Mouse (Mus musculus) left cerebral cortex, postnatal 25 days (tissue): ENCODE measurements at regions not wholly inside any gene's neighbourhood (a gene's known extent, or its start where the extent isn't known, plus 50 kb on each side); places are given as distances from the start of the nearest gene placed in this dataset.

Source experiments
- DNase-seq, 2 experiments: peaks; one replicate each; pipeline ENCODE4 v3.0.0; 2022; ENCODE audit warnings: low spot score in 2 of 2, mixed read lengths in 1 of 2
- intact Hi-C: fragments of 180-260 bp; cut with DNase I; formaldehyde crosslinking; loops from one replicate; pipeline ENCODE4 v1.15.1; 2025

GRCm38 (mm10) chr15:6999667-7000066 is 90.7 kb upstream of the Lifr start:
- intact Hi-C loops, result no loop called here

DNA sequence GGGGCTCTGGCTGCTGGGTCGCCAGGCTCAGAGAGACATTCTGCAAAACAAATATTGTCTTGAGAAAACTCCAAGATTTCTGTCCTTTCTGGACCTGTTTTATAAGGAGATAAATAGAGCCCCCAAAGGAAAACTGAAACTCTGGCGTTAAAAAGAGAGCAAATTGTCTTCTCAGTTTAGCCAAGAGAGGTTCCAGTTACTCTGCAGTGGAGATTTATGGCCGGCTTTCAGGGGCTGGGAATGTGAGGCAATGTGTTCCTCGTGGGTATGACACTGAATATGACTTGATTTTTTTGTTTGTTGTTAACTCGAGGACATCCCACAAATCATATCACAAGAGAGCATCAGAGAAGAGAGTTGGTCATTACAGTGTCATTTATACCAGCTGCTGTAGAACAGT is 88.2 kb upstream of the Lifr start:
- no peak for DNase-seq
- intact Hi-C loops, result no loop called here

More at GRCm38 (mm10) chr15:6999667-7000066, 90.7 kb upstream of the Lifr start:
- no peak for DNase-seq

GRCm38 (mm10) chr15:7003311-7003710 is 87.1 kb upstream of the Lifr start:
- DNase-seq, result no peak
- intact Hi-C loops, result no loop called here

DNA sequence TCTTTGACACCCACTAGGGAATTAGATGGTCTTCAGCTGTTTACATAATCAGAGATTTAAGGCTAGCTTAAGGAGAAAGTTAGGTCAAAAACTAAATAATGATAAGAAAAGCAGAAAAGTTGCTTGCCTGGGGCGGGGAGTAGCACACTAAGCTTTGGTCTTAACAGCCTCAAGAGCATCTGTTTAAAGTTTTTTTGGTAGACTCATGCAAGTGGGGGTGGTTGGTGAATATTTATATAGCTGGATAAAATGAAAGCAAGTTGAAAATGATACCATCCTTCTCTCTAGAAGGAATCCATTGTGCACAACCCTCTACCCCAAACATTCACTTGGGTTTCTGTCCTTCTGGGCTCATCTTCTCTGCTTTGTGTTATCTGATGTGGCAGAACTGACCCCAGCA is 85.3 kb upstream of the Lifr start:
- intact Hi-C loops, result loop anchor here (5.0 kb wide), 1 partner anchor 122 kb away; no protein-coding TSS in a partner anchor
- DNase-seq, result peak in 1 of 2 experiments; percentile 77

DNA sequence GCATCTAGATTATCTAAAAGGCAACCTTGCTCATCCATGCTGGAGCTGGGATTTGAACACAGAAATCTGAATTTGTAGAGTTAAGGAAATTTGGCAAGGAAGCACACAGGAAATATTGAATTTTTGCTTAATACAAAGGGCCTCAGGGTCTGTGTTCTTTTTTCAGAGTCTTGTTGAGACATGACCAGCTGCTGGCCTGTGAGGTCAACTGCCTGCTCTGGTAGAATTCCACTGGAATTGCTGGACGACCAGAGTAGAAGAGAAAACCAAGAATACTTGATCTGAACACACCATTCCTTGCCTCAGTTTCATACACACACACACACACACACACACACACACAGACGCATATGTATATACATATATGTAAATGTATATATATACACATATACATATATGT is 84.1 kb upstream of the Lifr start:
- DNase-seq, result no peak
- intact Hi-C loops, result loop anchor here (1.0 to 5.0 kb wide), 2 partner anchors 31 to 121 kb away; no protein-coding TSS in a partner anchor

- intact Hi-C loops, result loop anchor here (5.0 kb wide), 1 partner anchor 118 kb away; no protein-coding TSS in a partner anchor
These were observed 81.6 kb upstream of the Lifr start for GRCm38 (mm10) chr15:7008725-7009380.

GRCm38 (mm10) chr15:7010966-7011695 is 79.3 kb upstream of the Lifr start:
- intact Hi-C loops, result no loop called here
- DNase-seq, result no peak

More at GRCm38 (mm10) chr15:7008725-7009380, 81.6 kb upstream of the Lifr start:
- DNase-seq, result peak in 1 of 2 experiments; percentile 67

GRCm38 (mm10) chr15:7011696-7012070 is 78.7 kb upstream of the Lifr start:
- DNase-seq, result no peak
- intact Hi-C loops, result no loop called here

- no peak for DNase-seq
- intact Hi-C loops, result no loop called here
These were observed 78.0 kb upstream of the Lifr start for GRCm38 (mm10) chr15:7012446-7012845.

GRCm38 (mm10) chr15:7013047-7013446 is 77.4 kb upstream of the Lifr start:
- no peak for DNase-seq
- intact Hi-C loops, result no loop called here

DNA sequence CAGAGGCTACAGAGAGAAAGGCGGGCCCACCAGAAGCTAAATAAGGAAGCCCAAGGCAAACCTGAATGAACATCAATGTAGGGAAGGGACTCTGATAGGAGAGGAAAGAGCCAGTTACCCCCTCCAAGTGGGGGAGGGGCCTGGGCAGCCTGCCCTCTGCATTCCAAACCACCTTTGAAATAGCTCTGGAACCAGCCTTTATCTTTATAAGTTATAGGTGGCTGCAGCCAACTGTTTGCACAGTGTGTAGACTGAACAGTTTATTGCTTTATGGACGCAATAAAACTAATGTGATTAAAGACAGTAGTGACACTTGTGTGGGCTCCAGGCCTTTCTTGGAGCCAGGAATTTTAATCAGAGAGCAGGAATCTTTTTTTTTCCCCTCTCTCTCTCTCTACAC is 75.4 kb upstream of the Lifr start:
- intact Hi-C loops, result no loop called here
- DNase-seq, result no peak

DNA sequence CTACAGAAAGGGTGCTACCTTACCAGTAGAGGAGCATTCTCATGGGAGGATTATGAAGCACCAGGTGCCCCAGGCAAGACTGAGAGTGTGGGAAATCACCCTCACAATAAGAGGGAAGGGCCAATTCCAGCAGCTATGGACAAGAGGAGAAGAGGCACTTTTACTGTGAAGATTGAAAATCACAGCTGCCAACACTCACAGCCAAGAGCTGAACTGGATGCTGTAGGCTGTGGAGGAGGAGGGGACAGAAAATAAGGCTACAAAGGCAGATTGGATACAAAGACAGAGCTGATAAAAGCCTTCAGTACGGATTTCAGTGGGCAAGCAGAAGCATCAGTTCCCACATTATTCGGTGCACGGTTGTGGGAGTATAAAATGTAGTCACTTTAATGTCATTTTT is 74.4 kb upstream of the Lifr start:
- intact Hi-C loops, result no loop called here
- DNase-seq, result no peak

DNA sequence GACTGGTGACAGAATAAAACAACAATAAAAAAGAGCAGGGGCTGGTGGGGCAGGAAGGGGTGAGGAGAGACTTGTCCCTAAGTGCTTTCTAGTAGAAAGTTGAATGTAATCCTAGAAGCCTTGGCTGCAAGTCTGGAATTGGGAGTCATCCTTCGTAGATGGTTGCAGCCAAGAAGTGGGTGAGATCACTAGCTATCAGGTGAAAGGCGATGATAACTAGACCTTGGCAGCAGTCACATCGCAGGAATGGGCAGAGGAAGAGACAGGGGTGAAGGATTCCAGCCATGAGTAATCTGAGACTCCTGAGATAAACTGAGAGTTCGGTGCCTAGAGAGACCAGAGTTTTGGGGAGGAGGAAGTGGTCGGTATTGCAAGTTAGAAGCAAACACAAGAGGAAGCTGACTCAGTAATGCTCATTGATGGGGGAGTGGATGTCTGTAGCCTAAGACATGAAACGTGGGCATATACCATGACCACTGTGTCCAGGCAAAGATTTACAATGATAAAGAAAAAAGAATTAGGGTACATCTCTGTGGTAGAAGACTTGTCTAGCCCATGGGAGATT is 73.1 kb upstream of the Lifr start:
- intact Hi-C loops, result no loop called here
- DNase-seq, result no peak

DNA sequence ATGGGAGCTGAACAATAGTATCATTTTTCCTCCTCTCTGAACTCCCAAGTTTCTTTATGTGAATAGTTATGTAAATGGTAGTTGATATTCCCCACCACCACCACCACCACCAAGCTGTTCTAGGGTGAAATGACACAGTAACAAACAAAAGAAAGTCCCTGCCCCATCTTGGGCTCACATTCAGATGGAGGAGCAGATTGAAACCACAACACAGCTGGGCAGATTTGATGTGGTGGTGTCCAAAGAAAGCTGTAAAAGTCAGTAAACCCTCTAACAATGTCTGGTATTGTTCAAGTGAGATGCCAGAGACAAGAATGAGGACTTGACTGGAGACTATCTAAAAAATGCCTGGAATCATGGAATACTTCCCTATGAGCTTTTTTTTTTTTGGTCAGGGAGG is 67.8 kb upstream of the Lifr start:
- DNase-seq, result no peak
- intact Hi-C loops, result no loop called here

- no peak for DNase-seq
These were observed 65.2 kb upstream of the Lifr start for GRCm38 (mm10) chr15:7025194-7025593.

DNA sequence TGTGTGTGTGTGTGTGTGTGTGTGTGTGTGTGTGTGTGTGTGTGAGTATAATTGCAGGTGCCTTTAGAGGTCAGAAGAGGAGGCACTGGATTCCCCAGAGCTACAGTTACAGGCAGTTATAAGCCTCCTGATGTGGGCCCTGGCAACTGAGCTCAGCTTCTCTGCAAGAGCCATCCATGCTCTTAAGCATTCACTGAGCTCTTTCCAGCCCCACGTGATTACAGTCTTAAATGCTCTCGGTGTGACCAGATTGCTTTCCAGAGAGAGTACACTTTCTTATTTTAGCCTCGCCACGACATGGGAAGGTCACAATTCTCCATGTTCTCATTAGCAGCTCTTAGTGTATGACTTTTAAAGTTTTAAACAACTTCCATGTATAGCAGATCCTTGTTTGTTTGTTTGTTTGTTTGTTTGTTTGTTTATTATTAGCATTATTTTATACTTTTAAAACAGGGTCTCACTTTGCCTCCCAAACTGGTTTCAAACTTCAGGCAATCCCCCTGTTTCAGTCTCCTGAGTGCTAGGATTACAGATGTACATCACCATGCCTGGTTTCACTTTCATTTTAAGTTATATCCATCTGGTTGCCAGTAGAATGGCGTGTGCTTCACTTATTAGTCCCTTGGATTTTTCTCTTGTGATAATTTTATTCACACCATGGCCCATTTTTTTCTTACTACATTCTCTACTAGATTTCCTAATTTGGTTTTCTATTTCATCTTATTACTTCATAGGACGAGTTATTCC is 58.9 kb upstream of the Lifr start:
- no peak for DNase-seq
- intact Hi-C loops, result no loop called here

More at GRCm38 (mm10) chr15:7025194-7025593, 65.2 kb upstream of the Lifr start:
- intact Hi-C loops, result no loop called here

DNA sequence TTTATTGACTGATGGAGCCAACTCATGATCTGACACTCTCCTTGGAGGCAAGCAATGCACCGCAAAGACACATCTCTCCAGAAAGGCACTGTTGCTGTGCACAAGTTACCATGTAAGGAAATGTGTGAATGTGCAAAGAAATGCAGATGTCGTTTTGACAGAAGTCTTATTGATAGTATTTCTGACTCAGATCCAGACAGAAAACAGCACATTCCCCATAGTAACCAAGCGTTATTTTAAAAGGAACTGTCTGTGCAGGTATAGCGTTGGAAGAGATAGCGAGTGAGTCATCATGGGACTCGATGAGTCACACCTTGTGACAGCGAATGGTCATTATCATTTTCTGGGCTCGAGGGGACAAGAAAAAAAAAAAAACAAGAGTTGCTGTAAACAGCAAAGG is 52.9 kb upstream of the Lifr start:
- peak; percentile 30 to 76 for DNase-seq
- intact Hi-C loops, result loop anchor here (1.0 to 2.0 kb wide), 3 partner anchors 17 to 92 kb away; no protein-coding TSS in a partner anchor

- intact Hi-C loops, result no loop called here
- no peak for DNase-seq
These were observed 51.3 kb upstream of the Lifr start for GRCm38 (mm10) chr15:7039119-7039518.

DNA sequence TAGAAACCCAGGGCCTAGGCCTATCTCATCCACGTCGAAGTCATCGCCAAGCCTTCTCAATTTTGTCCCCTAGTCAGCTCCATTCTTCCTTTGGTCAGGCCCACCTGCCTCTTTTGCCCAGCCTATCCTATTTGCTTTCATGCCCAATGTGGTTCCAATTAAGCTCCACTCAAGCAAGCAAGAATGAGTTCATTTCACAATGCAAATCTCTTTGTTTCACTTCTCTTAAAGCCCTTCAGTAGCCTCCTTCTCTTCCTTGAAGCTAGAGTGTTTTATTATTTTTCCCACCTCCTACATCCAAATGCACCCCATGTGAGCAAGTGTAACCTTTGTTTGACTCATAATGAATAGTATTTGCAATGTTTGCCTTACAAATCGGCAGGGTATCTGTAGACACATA is 50.6 kb upstream of the Lifr start:
- DNase-seq, result no peak
- intact Hi-C loops, result no loop called here
